Mouse (Mus musculus) hindlimb bud, embryonic 11.5 days (tissue): ENCODE measurements around the gene Tceanc2.

Source experiments
- DNase-seq: peaks from one replicate; pipeline ENCODE4 v3.0.0-alpha.2; 2012; ENCODE audit warnings: low read depth, low spot score; ENCODE audit errors: extremely low spot score

The Tceanc2 gene

GRCm38 (mm10) chr4:107091696-107092095 lies 87.2 kb downstream of the Tceanc2 start:
- DNase-seq, result no peak

- DNase-seq, result no peak
Observed at GRCm38 (mm10) chr4:107084858-107085257, 94.1 kb downstream of the Tceanc2 start.

GRCm38 (mm10) chr4:107084343-107084742 lies 94.6 kb downstream of the Tceanc2 start:
- no peak for DNase-seq
